Mouse (Mus musculus): ENCODE measurements around the gene Rint1.
"Not testable (repeated sequence)": the region's sequence is repeated elsewhere in the genome, so short reads cannot be mapped to it uniquely, and the experiment has no call there.

Rint1 gene

GRCm38 (mm10) chr5:23826321-23827004 lies 39.0 kb downstream of the Rint1 start:
- DNase-seq (ENCODE audit: low read depth), result peak; percentile 69

DNA sequence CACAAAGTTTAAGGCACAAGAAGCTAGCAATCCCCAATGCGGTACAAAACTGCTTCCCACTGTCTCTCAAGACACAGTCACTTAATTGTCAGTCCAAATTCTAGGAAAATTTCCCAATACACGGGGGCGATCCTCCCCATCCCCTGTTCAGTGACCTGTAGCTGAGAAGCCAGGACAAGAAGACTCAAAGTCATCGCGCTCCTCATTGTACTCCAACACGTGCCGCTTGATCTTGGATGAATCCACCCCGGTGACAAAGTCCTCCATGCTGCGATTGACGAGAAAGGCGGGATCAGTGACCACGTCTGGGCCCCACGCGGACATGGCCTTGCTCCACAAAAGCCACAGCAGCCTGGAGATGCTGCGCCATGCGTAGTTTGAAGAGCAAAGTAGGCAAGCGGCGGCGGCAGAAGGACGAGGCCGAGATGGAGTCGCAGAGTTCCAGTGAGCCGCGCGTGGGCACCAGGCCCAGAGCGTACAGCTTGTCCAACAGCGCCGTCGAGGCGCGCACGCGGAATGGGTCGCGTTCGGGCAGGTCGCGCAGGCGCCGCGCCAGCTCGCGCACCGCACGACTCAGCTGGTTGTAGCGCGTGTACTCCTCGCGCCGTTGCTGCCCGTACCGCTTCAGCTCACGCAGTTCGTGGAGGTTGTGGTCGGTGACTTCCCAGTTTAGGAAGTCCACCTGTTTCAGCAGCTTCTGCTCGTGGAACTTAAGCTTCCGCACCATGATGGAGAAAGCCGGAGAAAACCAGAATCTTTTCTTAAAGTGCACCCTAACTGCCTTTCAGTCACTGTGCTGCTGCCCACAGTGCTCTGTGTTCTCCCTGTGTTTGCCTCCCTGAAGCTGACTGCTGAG lies 43.6 kb downstream of the Rint1 start:
- no peak for DNase-seq (ENCODE audit: low read depth)

DNA sequence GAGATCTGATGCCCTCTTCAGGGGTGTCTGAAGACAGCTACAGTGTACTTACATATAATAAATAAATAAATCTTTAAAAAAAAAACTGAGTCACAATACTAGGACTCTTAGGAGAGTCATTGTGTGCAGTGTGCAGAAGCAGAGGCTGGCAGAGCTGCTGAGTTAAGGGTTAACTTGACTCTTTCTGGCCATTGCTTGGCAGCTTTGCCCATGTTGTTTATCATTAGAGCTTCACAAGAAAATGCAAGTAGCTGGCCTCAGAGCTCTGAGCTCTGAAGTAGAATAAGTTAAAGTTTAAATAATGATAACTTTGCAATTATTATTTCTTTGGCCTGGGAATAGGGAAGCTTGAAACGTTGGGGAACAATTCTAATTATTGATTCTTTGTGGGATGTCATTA lies 48.2 kb downstream of the Rint1 start:
- not testable (repeated sequence) for DNase-seq (ENCODE audit: low read depth)

DNA sequence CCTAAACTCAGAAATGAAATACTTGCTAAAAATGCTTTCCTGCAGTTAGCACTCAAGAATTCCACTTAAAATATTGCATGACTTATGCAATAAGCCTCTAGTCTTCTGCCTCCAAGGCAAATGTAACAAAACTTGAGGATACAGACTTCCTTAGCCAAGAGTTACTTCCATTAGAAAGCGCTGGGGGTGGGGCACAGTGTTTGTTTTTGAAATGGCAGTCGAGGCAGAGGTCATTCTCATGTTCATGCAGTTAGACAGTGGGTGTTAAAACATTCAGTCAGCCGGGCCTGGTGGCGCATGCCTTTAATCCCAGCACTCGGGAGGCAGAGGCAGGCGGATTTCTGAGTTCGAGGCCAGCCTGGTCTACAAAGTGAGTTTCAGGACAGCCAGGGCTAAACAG lies 50.6 kb downstream of the Rint1 start:
- DNase-seq (ENCODE audit: low read depth), result no peak

DNA sequence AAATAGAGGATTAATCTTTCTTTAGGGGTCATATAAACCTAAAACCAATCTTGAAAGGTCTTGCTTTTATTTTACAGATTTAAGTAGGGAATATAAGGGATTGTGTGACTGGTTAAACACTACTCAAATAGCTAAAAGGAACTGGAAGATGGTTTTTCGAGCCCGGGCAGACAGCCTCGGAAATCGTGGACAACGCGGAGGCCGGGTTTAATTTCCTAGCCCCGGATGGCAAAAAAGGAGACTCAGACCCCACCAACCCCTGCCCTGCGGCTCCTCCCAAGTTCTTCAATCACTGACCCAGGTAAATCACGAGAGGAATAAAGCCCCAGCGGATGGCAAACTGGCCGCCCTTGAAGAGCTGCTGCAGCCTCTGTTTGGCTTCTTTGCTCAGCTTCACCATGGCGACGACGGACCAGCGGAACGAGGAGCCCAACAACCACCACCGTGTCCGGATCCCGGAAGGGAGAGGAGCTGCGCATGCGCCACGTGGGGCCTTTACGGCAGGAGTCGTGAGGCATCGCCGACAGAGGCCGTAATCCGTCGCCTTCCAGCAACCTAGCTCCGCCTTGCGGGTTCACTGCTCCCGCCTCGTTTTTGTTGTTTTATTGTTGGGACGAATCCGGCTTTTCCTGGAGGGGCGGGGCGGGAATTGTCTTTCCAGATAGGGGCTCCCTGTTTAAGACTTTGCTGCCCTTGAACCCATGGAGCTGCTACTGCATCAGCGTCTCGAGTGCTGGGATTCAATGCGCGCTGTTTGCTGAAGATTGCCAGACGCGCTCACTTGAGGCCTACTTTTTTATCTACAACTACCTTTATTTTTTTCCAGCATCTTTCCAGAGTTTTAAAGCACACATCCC lies 56.4 kb downstream of the Rint1 start, which contains the start of gene Tomm7:
Gene Tomm7 (minus strand): TSS at position 488 of the 857 bp plus-strand sequence.
- DNase-seq (ENCODE audit: low read depth), result peak; percentile 92

DNA sequence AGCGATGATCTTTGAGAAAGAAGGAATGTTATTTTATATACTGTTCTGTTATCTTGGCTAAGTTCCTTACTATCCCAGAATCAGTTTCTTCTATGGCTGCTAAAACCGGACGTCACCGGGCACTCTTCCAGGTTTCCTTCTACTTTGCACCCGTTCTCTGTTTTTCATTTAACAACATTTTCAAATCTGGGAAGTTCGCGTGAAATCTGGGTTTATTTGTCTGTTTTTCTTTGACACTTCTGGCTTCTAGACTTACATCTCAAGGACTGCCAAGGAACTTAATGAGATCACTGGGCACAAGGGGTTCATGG lies 57.0 kb downstream of the Rint1 start:
- DNase-seq (ENCODE audit: low read depth), result no peak

- DNase-seq (ENCODE audit: low read depth), result no peak
Measured at GRCm38 (mm10) chr5:23845141-23845540, 57.6 kb downstream of the Rint1 start.

DNA sequence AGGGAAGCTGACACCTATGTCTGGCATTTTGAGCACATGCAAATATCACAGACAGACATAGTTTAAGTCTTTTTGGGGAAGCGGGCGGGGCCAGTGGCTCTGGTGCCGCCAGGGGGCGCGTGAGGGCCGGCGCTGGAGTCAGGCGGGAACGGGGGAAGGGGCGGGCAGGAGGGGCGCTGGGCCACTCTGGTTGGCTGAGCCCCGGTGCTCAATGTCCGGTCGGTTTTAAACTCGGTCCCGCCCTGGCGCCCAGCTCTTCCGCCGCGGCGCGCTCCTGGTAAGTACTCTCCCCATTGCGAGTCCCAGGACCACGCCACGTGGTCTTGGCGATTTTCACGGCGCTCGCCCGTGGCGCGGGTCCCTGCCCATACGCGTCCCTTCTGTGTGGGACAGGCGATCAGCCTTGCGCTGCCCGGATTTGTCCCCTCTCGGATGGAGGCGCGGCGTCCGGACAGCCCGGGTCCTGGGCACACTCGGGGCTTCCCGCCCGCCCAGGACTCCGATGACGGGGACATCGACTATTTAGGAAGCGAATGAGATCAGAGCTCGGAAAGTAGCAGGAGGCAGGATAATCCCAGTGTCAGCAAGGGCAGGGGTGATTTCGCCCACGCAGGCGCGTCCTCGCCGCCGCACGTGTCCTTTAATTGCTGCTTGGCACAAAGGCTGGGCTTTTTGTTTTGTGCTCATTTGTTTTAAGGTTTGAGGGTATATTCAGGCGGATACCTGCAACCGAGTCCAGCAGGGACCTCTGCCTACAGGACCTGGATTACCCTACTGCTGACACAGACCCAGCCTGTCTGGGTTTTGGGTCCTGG lies 63.0 kb downstream of the Rint1 start:
- peak; percentile 81 for DNase-seq (ENCODE audit: low read depth)

DNA sequence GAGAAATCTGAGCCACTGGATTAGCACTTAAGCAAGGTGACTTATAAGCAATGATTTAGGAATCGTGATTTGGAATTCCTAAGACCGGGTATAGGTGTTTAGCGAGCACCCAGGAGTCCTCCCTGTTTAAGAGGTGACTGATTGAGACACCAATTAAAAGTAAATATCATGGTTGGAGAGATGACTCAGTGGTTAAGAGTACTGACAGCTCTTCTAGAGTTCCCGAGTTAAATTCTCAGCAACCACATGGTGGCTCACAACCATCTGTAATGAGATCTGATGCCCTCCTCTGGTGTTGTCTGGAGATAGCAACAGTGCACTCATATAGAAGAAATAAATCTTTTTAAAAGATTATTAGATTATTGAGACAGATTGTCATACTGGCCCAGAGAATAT lies 63.6 kb downstream of the Rint1 start:
- not testable (repeated sequence) for DNase-seq (ENCODE audit: low read depth)

DNA sequence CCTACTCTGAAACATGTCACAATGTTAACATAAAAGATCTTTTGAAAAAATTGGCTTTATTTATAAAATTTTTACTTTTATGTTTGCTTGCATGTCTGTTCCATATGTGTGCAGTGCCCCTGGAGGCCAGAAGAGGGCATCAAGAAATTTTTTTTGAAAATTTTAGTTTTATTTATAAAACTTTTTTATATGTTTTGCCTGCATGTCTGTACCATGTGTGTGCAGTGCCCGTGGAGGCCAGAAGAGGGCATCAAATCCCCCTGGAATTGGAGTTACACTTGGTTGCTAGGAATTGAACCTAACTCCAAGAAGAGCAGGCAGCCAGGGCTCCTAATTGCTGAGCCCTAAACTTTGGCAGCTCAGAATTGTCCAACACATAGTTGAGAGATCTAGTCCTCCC lies 65.4 kb downstream of the Rint1 start:
- DNase-seq (ENCODE audit: low read depth), result not testable (repeated sequence)

GRCm38 (mm10) chr5:23855484-23855883 lies 68.0 kb downstream of the Rint1 start:
- no peak for DNase-seq (ENCODE audit: low read depth)

DNA sequence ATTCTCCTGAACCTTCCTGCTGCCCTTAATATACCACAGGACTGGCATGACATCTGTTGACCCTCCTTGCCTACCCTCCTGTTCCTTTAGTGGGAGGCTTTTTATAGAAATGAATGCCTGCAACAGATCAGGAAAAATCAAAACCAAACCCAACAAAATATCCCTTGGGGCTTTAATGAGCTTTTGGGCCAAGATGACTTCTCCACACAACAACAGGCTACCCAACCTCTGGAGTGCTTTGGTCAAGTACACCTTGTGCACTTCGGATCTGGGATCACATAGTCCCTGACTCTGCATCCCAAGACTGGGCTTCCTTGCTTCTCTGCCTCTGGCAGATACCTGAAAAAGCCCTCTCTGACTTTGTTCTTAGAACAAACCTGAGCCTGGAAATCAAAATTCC lies 68.7 kb downstream of the Rint1 start:
- no peak for DNase-seq (ENCODE audit: low read depth)

- no peak for DNase-seq (ENCODE audit: low read depth)
Measured at GRCm38 (mm10) chr5:23857189-23857588, 69.7 kb downstream of the Rint1 start.

- DNase-seq (ENCODE audit: low read depth), result no peak
Measured at GRCm38 (mm10) chr5:23858001-23858400, 70.5 kb downstream of the Rint1 start.

- no peak for DNase-seq (ENCODE audit: low read depth)
Measured at GRCm38 (mm10) chr5:23858643-23859042, 71.1 kb downstream of the Rint1 start.

DNA sequence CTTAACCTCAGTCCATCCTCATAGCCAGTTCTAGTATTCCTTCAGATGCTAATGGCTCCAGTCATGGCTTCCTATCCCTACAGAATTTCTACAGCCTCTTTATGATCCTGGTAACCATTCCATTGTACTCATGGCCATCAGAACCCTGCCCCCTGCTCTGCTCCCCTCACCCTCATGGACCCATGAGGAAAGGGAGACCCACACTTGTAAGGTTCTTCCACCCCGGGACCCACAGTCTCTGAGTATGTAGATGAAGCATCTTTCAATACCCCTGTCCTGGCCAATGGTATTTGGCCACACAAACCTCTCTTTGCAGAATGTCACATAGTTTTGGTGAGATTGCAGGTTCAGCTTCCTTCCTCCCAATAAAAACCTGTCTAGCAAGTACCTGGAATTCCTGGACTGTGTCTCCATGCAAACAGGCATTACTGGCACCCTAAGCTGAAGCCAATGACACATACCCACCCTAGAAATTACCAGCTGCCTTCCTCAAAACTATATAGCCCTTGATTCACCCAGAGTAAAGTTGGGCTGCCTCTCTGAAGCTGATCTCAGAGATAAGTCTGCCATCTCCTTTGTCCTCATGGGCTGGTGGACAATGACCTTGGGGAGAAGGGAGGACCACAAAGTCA lies 71.7 kb downstream of the Rint1 start:
- DNase-seq (ENCODE audit: low read depth), result no peak

- no peak for DNase-seq (ENCODE audit: low read depth)
Measured at GRCm38 (mm10) chr5:23859896-23860295, 72.4 kb downstream of the Rint1 start.

DNA sequence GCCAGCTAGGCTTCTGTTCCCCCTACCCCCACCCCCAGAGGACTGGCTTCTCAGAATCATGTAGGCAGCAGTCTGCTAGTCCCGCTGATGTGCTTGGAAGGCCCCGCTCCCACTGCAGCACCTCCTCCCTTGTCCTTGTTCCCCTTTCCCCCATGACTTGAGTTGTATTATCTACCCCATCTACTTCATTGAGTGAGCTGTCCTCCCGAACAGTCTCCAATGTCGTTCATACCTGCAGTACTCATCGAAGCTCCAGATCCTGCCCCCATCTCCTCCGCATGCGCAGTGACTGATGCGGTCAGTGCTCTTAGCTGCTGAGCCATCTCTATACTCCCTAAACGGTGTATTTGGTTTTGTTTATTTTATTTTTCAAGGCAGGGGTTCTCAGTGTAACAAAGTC lies 74.2 kb downstream of the Rint1 start:
- no peak for DNase-seq (ENCODE audit: low read depth)

GRCm38 (mm10) chr5:23862291-23862690 lies 74.8 kb downstream of the Rint1 start:
- DNase-seq (ENCODE audit: low read depth), result no peak

- DNase-seq (ENCODE audit: low read depth), result no peak
Measured at GRCm38 (mm10) chr5:23863166-23864053, 75.9 kb downstream of the Rint1 start.

All from c-Kit-positive CD71-positive TER-119-negative erythroid progenitor cells, embryonic 14.5 days (primary cell).